Mouse (Mus musculus): ENCODE measurements around the gene Slc25a12. TPM values are rescaled to one million over a fixed set of nuclear protein-coding genes. Genes with fewer than 3 reads are reported as not detected.

Slc25a12 gene
- total and polyA plus RNA-seq, 2 experiments: 13.6 to 13.7 TPM

GRCm38 (mm10) chr2:71242180-71242579, 125.4 kb downstream of the Slc25a12 start:
- Histone ChIP-seq H3K79me2 (ENCODE audit: control insufficient read depth, insufficient read depth, low read length) (no peaks in the 10 kb centered on the region; the same call in 1 of the 2 replicates), H3K4me3 (ENCODE audit: insufficient read depth, low read depth, low read length) (no peak overlapping the region), H3K4me1 (ENCODE audit: control insufficient read depth, insufficient read depth, low read length) (peaks cover 3% of the 10 kb centered on the region; the same call in 1 of the 2 replicates), H3K36me3 (ENCODE audit: control insufficient read depth, insufficient read depth, low read length) (peaks cover 4% of the 10 kb centered on the region; the same call in 1 of the 2 replicates), H3K27ac (replicated peaks; ENCODE audit: insufficient read depth, low read depth, low read length) (no peak overlapping the region), H3K27me3 (ENCODE audit: control insufficient read depth, insufficient read depth, low read length) (no peaks in the 10 kb centered on the region), H3K9ac (ENCODE audit: low read depth, low read length) (no peak overlapping the region)
- no peak for TF ChIP-seq CTCF (IDR thresholded peaks at IDR 0.05; ENCODE audit: low read depth, low read length)
- no peak for TF ChIP-seq POLR2A (IDR thresholded peaks at IDR 0.05; ENCODE audit: extremely low read depth, insufficient read depth, low read length)
- 90% methylated on average over 3 of the region's 3 CpGs for WGBS
- DNase-seq (ENCODE audit: extremely low read depth, low read depth, low spot score): no peak

GRCm38 (mm10) chr2:71241505-71241904, 126.0 kb downstream of the Slc25a12 start:
- Histone ChIP-seq H3K27ac (replicated peaks; ENCODE audit: insufficient read depth, low read depth, low read length) (no peak overlapping the region), H3K36me3 (ENCODE audit: control insufficient read depth, insufficient read depth, low read length) (peaks cover 5% of the 10 kb centered on the region; the same call in 1 of the 2 replicates)
- 97% methylated on average over 2 of the region's 2 CpGs for WGBS

GRCm38 (mm10) chr2:71236009-71236408, 131.5 kb downstream of the Slc25a12 start:
- no peak for DNase-seq (ENCODE audit: extremely low read depth, low read depth, low spot score)
- H3K36me3 ChIP-seq (ENCODE audit: control insufficient read depth, insufficient read depth, low read length): peaks cover 15% of the 10 kb centered on the region; the same call in 1 of the 2 replicates
- 95% methylated on average over 6 of the region's 6 CpGs for WGBS

More at GRCm38 (mm10) chr2:71241505-71241904, 126.0 kb downstream of the Slc25a12 start:
- Histone ChIP-seq H3K9ac (ENCODE audit: low read depth, low read length) (no peak overlapping the region), H3K4me1 (ENCODE audit: control insufficient read depth, insufficient read depth, low read length) (peaks cover 3% of the 10 kb centered on the region; the same call in 1 of the 2 replicates), H3K79me2 (ENCODE audit: control insufficient read depth, insufficient read depth, low read length) (no peaks in the 10 kb centered on the region; the same call in 1 of the 2 replicates), H3K27me3 (ENCODE audit: control insufficient read depth, insufficient read depth, low read length) (no peaks in the 10 kb centered on the region), H3K4me3 (ENCODE audit: insufficient read depth, low read depth, low read length) (no peak overlapping the region)
- DNase-seq (ENCODE audit: extremely low read depth, low read depth, low spot score): no peak
- TF ChIP-seq CTCF (IDR thresholded peaks at IDR 0.05; ENCODE audit: low read depth, low read length): no peak
- no peak for TF ChIP-seq POLR2A (IDR thresholded peaks at IDR 0.05; ENCODE audit: extremely low read depth, insufficient read depth, low read length)

GRCm38 (mm10) chr2:71235420-71235819, 132.1 kb downstream of the Slc25a12 start:
- no peaks in the 10 kb centered on the region for H3K27me3 ChIP-seq (ENCODE audit: control insufficient read depth, insufficient read depth, low read length)
- TF ChIP-seq CTCF (IDR thresholded peaks at IDR 0.05; ENCODE audit: low read depth, low read length): no peak
- TF ChIP-seq POLR2A (IDR thresholded peaks at IDR 0.05; ENCODE audit: extremely low read depth, insufficient read depth, low read length): no peak
- no peak overlapping the region for H3K4me3 ChIP-seq (ENCODE audit: insufficient read depth, low read depth, low read length)
- H3K27ac ChIP-seq (replicated peaks; ENCODE audit: insufficient read depth, low read depth, low read length): no peak overlapping the region
- peaks cover 15% of the 10 kb centered on the region; the same call in 1 of the 2 replicates for H3K36me3 ChIP-seq (ENCODE audit: control insufficient read depth, insufficient read depth, low read length)
- no peaks in the 10 kb centered on the region; the same call in 1 of the 2 replicates for H3K79me2 ChIP-seq (ENCODE audit: control insufficient read depth, insufficient read depth, low read length)
- H3K9ac ChIP-seq (ENCODE audit: low read depth, low read length): no peak overlapping the region
- 91% methylated on average over 4 of the region's 4 CpGs for WGBS
- no peaks in the 10 kb centered on the region; the same call in 1 of the 2 replicates for H3K4me1 ChIP-seq (ENCODE audit: control insufficient read depth, insufficient read depth, low read length)
- no peak for DNase-seq (ENCODE audit: extremely low read depth, low read depth, low spot score)

More at GRCm38 (mm10) chr2:71236009-71236408, 131.5 kb downstream of the Slc25a12 start:
- TF ChIP-seq CTCF (IDR thresholded peaks at IDR 0.05; ENCODE audit: low read depth, low read length) (no peak), POLR2A (IDR thresholded peaks at IDR 0.05; ENCODE audit: extremely low read depth, insufficient read depth, low read length) (no peak)
- Histone ChIP-seq H3K79me2 (ENCODE audit: control insufficient read depth, insufficient read depth, low read length) (no peaks in the 10 kb centered on the region; the same call in 1 of the 2 replicates), H3K9ac (ENCODE audit: low read depth, low read length) (no peak overlapping the region), H3K4me3 (ENCODE audit: insufficient read depth, low read depth, low read length) (no peak overlapping the region), H3K27me3 (ENCODE audit: control insufficient read depth, insufficient read depth, low read length) (no peaks in the 10 kb centered on the region), H3K27ac (replicated peaks; ENCODE audit: insufficient read depth, low read depth, low read length) (no peak overlapping the region), H3K4me1 (ENCODE audit: control insufficient read depth, insufficient read depth, low read length) (no peaks in the 10 kb centered on the region; the same call in 1 of the 2 replicates)

- 77% methylated on average over 2 of the region's 2 CpGs for WGBS
Observed at GRCm38 (mm10) chr2:71232976-71233375, 134.6 kb downstream of the Slc25a12 start.

GRCm38 (mm10) chr2:71231951-71232350, 135.6 kb downstream of the Slc25a12 start:
- Histone ChIP-seq H3K4me3 (ENCODE audit: insufficient read depth, low read depth, low read length) (no peak overlapping the region), H3K27ac (replicated peaks; ENCODE audit: insufficient read depth, low read depth, low read length) (no peak overlapping the region), H3K4me1 (ENCODE audit: control insufficient read depth, insufficient read depth, low read length) (no peaks in the 10 kb centered on the region; the same call in 1 of the 2 replicates), H3K36me3 (ENCODE audit: control insufficient read depth, insufficient read depth, low read length) (peaks cover 15% of the 10 kb centered on the region; the same call in 1 of the 2 replicates), H3K9ac (ENCODE audit: low read depth, low read length) (no peak overlapping the region), H3K27me3 (ENCODE audit: control insufficient read depth, insufficient read depth, low read length) (no peaks in the 10 kb centered on the region), H3K79me2 (ENCODE audit: control insufficient read depth, insufficient read depth, low read length) (no peaks in the 10 kb centered on the region; the same call in 1 of the 2 replicates)
- DNase-seq (ENCODE audit: extremely low read depth, low read depth, low spot score): no peak
- TF ChIP-seq CTCF (IDR thresholded peaks at IDR 0.05; ENCODE audit: low read depth, low read length) (no peak), POLR2A (IDR thresholded peaks at IDR 0.05; ENCODE audit: extremely low read depth, insufficient read depth, low read length) (no peak)
- 88% methylated on average over 5 of the region's 5 CpGs for WGBS

More at GRCm38 (mm10) chr2:71232976-71233375, 134.6 kb downstream of the Slc25a12 start:
- Histone ChIP-seq H3K4me3 (ENCODE audit: insufficient read depth, low read depth, low read length) (no peak overlapping the region), H3K27ac (replicated peaks; ENCODE audit: insufficient read depth, low read depth, low read length) (no peak overlapping the region), H3K9ac (ENCODE audit: low read depth, low read length) (no peak overlapping the region), H3K79me2 (ENCODE audit: control insufficient read depth, insufficient read depth, low read length) (no peaks in the 10 kb centered on the region; the same call in 1 of the 2 replicates), H3K36me3 (ENCODE audit: control insufficient read depth, insufficient read depth, low read length) (peaks cover 15% of the 10 kb centered on the region; the same call in 1 of the 2 replicates), H3K4me1 (ENCODE audit: control insufficient read depth, insufficient read depth, low read length) (no peaks in the 10 kb centered on the region; the same call in 1 of the 2 replicates), H3K27me3 (ENCODE audit: control insufficient read depth, insufficient read depth, low read length) (no peaks in the 10 kb centered on the region)
- TF ChIP-seq POLR2A (IDR thresholded peaks at IDR 0.05; ENCODE audit: extremely low read depth, insufficient read depth, low read length) (no peak), CTCF (IDR thresholded peaks at IDR 0.05; ENCODE audit: low read depth, low read length) (no peak)
- no peak for DNase-seq (ENCODE audit: extremely low read depth, low read depth, low spot score)
